Mouse (Mus musculus) neural tube, embryonic 13.5 days (tissue): Measurements from ENCODE around the gene Rbm20. TPM values are rescaled to one million over a fixed set of nuclear protein-coding genes. Genes with fewer than 3 reads are reported as not detected.
A peak's percentile ranks its signal among the peaks of the same experiment; 100 is the strongest.
"Not testable (repeated sequence)": the region's sequence is repeated elsewhere in the genome, so short reads cannot be mapped to it uniquely, and the experiment has no call there.

Experiments used
- ATAC-seq: fragments of 200-750 bp; cut with Nextera tagmentation; 2 replicates; pipeline ENCODE4 v1.8.0; 2017; ENCODE audit warnings: low read depth, mild to moderate bottlenecking, moderate TSS enrichment, moderate library complexity
- H3K27ac ChIP-seq: fragments of 300-500 bp; sonication (generic); replicated peaks from 2 replicates; pipeline ENCODE4 v1.5.1; 2015; ENCODE audit warnings: moderate library complexity, mild to moderate bottlenecking, inconsistent platforms
- H3K27me3 ChIP-seq: fragments of 300-500 bp; sonication (generic); 2 replicates; pipeline ENCODE4 v1.6.1; 2015; ENCODE audit warnings: mild to moderate bottlenecking, inconsistent platforms
- H3K36me3 ChIP-seq: fragments of 300-500 bp; sonication (generic); 2 replicates; pipeline ENCODE4 v1.6.1; 2015; ENCODE audit warnings: mild to moderate bottlenecking, inconsistent platforms
- H3K4me1 ChIP-seq: fragments of 300-500 bp; sonication (generic); replicated peaks from 2 replicates; pipeline ENCODE4 v1.6.1; 2015; ENCODE audit warnings: inconsistent platforms
- H3K4me2 ChIP-seq: fragments of 300-500 bp; sonication (generic); 2 replicates; pipeline ENCODE4 v1.6.1; 2015; ENCODE audit warnings: inconsistent platforms, mild to moderate bottlenecking, moderate library complexity
- H3K4me3 ChIP-seq: fragments of 300-500 bp; sonication (generic); 2 replicates; pipeline ENCODE4 v1.5.1; 2015; ENCODE audit warnings: mild to moderate bottlenecking, inconsistent platforms
- H3K9ac ChIP-seq: fragments of 300-500 bp; sonication (generic); 2 replicates; pipeline ENCODE4 v1.6.1; 2015; ENCODE audit warnings: moderate library complexity, mild to moderate bottlenecking, inconsistent platforms
- H3K9me3 ChIP-seq: fragments of 300-500 bp; sonication (generic); 2 replicates; pipeline ENCODE4 v1.6.1; 2016; ENCODE audit warnings: inconsistent platforms
- WGBS: fragments of 180-500 bp; shearing (Covaris S2); methylation state at CpG from one replicate; pipeline ENCODE4 v1.1.7; 2015; 5-methylcytosine and 5-hydroxymethylcytosine counted together
- polyA plus RNA-seq: library from polyadenylated mRNA; unstranded; fragments of >200 nt; fragmentation: Nextera tagmentation; extraction: Ambion mirVana; gene quantifications from 2 replicates; pipeline ENCODE4 v1.2.1, GENCODE M21; 2015

Gene Rbm20
- polyA plus RNA-seq, 1 experiment from 2014 or later, result 0.47 TPM

DNA sequence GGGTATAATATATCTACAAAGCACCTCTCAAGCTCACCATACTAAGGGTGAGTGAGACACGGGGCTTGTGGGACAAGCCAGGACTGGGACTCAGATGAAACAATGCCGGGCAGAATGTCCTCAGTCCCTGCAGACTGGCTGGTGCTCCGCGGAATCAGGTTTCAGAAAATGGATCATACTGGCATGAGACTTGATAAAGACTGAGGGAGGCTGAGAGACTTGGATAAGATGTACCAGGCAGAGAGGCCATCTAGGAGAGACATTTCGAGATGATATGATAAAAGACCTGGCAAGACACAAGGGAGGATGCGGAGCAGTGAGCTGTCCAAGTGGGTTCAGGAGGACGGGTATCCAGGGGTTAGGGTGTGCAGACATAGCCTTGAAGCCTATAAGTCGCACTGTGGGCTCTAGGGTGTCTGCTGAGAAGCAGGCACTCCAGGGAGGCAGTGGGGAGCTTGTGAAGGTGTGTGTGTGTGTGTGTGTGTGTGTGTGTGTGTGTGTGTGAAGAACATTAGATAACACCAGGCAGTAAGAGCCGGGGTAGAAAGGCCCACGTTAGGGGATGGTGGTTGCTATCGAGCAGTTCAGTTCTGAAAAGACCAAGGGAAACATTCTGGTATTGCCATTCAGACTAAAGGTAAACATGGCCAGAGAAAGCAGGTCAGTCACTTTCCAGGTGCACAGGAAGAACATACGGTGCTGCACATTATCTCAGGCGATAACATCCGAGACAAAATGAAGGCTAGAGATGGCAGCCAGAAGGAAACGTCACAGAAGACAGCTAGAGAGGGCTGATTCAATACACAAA is 225.0 kb downstream of the Rbm20 start:
- WGBS, result 63% methylated on average over 15 of the region's 15 CpGs
- Histone ChIP-seq H3K4me1 (peaks cover 27% of the 10 kb centered on the region), H3K27me3 (no peaks in the 10 kb centered on the region; the same call in 1 of the 2 replicates), H3K27ac (peak overlapping the region; percentile 82), H3K4me3 (peak overlapping the region; percentile 98), H3K9ac (peak overlapping the region; percentile 79), H3K9me3 (no peaks in the 10 kb centered on the region), H3K36me3 (no peaks in the 10 kb centered on the region), H3K4me2 (peak overlapping the region; percentile 68)
- no peak for ATAC-seq

DNA sequence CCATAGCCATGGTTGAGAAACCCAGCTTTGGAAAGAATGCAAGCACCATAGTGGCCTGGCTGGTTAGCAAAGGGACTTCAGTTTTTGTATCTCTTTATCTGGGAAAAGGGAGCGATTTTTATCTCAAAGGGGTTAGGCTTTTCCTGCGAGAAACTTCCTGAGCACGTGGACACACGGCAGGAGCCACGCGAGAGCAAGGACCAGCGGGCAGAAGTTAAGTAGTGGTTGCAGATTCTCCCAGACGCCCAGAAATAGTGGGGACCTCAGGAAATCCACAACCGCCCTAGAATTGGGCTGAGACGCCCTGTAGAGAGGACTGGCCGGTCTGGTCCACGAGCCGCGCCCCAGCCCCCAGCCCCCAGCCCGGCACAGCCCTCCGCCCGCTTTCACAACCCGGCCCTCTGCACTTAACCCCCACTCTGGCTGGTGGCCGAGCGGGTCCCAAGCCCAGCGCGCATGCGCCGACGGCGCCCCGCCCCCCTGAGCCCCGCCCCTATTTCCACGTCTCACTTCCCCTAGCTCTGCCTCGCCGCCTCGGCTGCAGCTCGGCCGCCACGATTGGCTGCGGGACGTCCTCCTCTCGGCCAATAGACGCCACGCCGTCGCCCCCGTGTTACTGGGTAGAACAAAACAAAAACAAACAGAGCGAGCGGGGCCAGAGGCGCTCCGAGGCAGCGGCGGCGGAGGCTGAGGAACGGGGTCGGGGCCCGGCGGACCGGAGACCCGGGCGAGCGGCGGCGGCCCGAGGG is 225.8 kb downstream of the Rbm20 start:
- H3K36me3 ChIP-seq, result no peaks in the 10 kb centered on the region
- peak overlapping the region; percentile 93 for H3K27ac ChIP-seq
- no peaks in the 10 kb centered on the region; the same call in 1 of the 2 replicates for H3K27me3 ChIP-seq
- H3K4me2 ChIP-seq, result peak overlapping the region; percentile 73
- peaks cover 32% of the 10 kb centered on the region for H3K4me1 ChIP-seq
- peak overlapping the region; percentile 98 for H3K4me3 ChIP-seq
- 0% methylated on average over 59 of the region's 61 CpGs for WGBS
- H3K9ac ChIP-seq, result peak overlapping the region; percentile 96
- ATAC-seq, result peak; percentile 98
- H3K9me3 ChIP-seq, result no peaks in the 10 kb centered on the region

DNA sequence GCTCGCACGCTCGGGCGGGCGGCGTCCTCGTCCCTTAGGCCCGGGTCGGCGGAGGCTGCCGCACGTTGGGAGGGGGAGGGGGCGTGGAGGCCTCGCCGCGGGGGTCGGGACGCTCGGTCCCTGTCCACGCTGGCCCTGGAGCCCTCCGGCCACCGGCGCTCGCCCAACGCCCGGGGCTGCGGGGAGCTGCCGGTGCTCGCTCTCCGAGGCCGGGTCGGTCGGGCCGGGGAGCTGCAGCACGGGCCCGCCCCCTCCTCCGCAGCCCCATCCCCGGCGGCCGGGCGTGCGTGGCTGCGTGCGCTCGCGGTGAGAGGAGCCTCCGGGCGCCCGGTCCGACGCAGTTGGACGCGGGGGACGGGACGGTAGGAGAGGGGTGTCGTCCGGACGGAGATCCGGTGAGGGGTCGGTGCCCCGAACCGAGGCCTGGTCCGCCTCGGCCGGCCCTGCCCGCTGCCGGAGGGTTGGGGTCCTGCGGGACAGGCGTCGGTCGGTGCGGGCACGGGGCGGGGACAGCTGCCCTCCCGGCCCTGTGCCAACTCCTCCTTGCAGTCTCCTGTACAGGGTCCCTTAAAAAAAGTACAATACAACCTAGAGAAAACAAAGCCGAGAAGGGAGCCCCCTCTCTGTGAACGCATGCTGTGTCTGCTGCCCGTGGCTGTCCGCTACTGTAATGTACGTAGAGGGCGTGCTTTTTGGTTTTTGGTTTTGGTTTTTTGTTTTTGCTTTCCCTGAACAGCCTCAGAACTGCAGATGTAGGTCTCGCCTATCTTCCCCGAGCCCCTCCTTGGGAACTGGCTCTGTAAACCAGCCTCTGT is 226.6 kb downstream of the Rbm20 start:
- H3K4me1 ChIP-seq, result peaks cover 32% of the 10 kb centered on the region

GRCm38 (mm10) chr19:53904833-53905480 is 227.9 kb downstream of the Rbm20 start:
- Histone ChIP-seq H3K4me1 (peaks cover 32% of the 10 kb centered on the region), H3K9me3 (no peaks in the 10 kb centered on the region), H3K27ac (no peak overlapping the region), H3K9ac (peak overlapping the region; percentile 96), H3K4me3 (peak overlapping the region; percentile 98), H3K36me3 (peaks cover 15% of the 10 kb centered on the region), H3K27me3 (no peaks in the 10 kb centered on the region), H3K4me2 (peak overlapping the region; percentile 73)
- 73% methylated on average over 7 of the region's 7 CpGs for WGBS
- no peak for ATAC-seq

More for the DNA sequence above, 226.6 kb downstream of the Rbm20 start:
- H3K27me3 ChIP-seq, result no peaks in the 10 kb centered on the region
- H3K4me3 ChIP-seq, result peak overlapping the region; percentile 98
- peak overlapping the region; percentile 93 for H3K27ac ChIP-seq
- peaks cover 6% of the 10 kb centered on the region; the same call in 1 of the 2 replicates for H3K36me3 ChIP-seq
- peak overlapping the region; percentile 96 for H3K9ac ChIP-seq
- H3K9me3 ChIP-seq, result no peaks in the 10 kb centered on the region
- ATAC-seq, result peak; percentile 73
- peak overlapping the region; percentile 73 for H3K4me2 ChIP-seq
- under 1% methylated on average over 75 of the region's 83 CpGs for WGBS

DNA sequence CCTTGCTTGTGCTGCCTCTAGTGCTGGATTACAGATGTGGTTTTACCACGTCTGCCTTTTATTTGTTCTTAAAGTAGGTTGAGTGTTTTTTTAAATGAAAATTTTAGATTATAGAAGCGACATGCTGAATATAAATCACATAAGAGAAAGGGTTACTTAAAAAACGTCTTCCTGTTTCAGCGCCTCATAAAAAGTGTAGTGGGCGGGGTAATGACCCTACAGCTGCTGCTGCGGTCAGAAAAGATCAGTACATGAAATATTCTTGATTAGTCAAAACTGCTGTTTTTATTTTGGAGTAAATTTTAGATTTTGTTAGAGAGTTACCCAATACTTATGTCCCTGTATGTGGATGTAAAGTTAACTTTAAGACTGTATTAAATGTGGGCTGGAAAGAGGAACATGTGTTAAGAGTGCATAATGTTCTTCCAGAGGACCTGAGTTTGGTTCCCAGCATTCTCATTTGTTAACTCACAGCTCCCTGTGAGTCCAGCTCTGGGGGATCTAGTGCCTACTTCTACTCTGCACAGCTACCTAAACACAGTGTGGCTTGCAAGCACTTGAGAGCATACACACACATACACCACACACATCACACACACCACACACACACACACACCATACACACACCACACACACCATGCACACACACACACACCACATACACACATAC is 229.1 kb downstream of the Rbm20 start:
- no peaks in the 10 kb centered on the region for H3K27me3 ChIP-seq
- 59% methylated on average over 6 of the region's 6 CpGs for WGBS
- no peak for ATAC-seq
- peaks cover 23% of the 10 kb centered on the region for H3K36me3 ChIP-seq
- no peak overlapping the region for H3K27ac ChIP-seq
- H3K4me2 ChIP-seq, result peak overlapping the region; percentile 73; the same call in 1 of the 2 replicates
- no peaks in the 10 kb centered on the region for H3K9me3 ChIP-seq
- H3K4me3 ChIP-seq, result no peak overlapping the region
- no peak overlapping the region for H3K9ac ChIP-seq
- peaks cover 32% of the 10 kb centered on the region for H3K4me1 ChIP-seq

GRCm38 (mm10) chr19:53906703-53907070 is 229.6 kb downstream of the Rbm20 start:
- not testable (repeated sequence) for H3K4me2 ChIP-seq, H3K9ac ChIP-seq, H3K27me3 ChIP-seq, H3K9me3 ChIP-seq, H3K4me3 ChIP-seq, H3K27ac ChIP-seq, ATAC-seq
- H3K36me3 ChIP-seq, result peaks cover 27% of the 10 kb centered on the region
- peaks cover 32% of the 10 kb centered on the region for H3K4me1 ChIP-seq

GRCm38 (mm10) chr19:53914950-53915349 is 237.8 kb downstream of the Rbm20 start:
- Histone ChIP-seq H3K4me2 (no peak overlapping the region), H3K27me3 (no peaks in the 10 kb centered on the region), H3K27ac (no peak overlapping the region), H3K9me3 (no peaks in the 10 kb centered on the region), H3K4me1 (no peaks in the 10 kb centered on the region), H3K9ac (no peak overlapping the region), H3K4me3 (no peak overlapping the region), H3K36me3 (peaks cover 87% of the 10 kb centered on the region)
- no peak for ATAC-seq
- WGBS, result 97% methylated on average over 4 of the region's 4 CpGs

Other genes with a start within 250 kb of the Rbm20 start
- 2.7 TPM in 2 replicates for gene Dusp5, start 148.2 kb upstream of the Rbm20 start, polyA plus RNA-seq
- gene Nutf2-ps1, start 88.2 kb upstream of the Rbm20 start, polyA plus RNA-seq, result 295 and 317 TPM in 2 replicates
- gene Smc3, start 76.9 kb upstream of the Rbm20 start, polyA plus RNA-seq, result 60.4 and 69.3 TPM in 2 replicates
- gene Pdcd4, start 214.9 kb downstream of the Rbm20 start, polyA plus RNA-seq, result 80.5 and 82.1 TPM in 2 replicates